Mouse (Mus musculus) cortical plate, adult 2 months (tissue): ENCODE results near the gene Gemin2. TPM values are rescaled to one million over a fixed set of nuclear protein-coding genes. Genes with fewer than 3 reads are reported as not detected.

Source experiments
- H3K27ac ChIP-seq: fragments of 200-500 bp; 2 replicates; pipeline ENCODE4 v1.5.1; 2012; ENCODE audit warnings: low read length, control low read depth, inconsistent platforms; ENCODE audit not compliant: insufficient read depth
- H3K4me1 ChIP-seq: fragments of 200-500 bp; 2 replicates; pipeline ENCODE4 v1.6.1; 2011; ENCODE audit warnings: low read length; ENCODE audit not compliant: control insufficient read depth, insufficient read depth
- H3K4me3 ChIP-seq: fragments of 200-500 bp; 2 replicates; pipeline ENCODE4 v1.5.1; 2011; ENCODE audit warnings: mild to moderate bottlenecking, low read length, control low read depth; ENCODE audit not compliant: insufficient read depth
- CTCF ChIP-seq: fragments of 200-500 bp; IDR thresholded peaks from 2 replicates; pipeline ENCODE4 v1.5.1; 2011; ENCODE audit warnings: mild to moderate bottlenecking, control low read depth, low read length; ENCODE audit not compliant: insufficient read depth; ENCODE audit errors: extremely low read depth
- POLR2A ChIP-seq: fragments of 200-500 bp; IDR thresholded peaks from 2 replicates; pipeline ENCODE4 v1.6.1; 2011; ENCODE audit warnings: mild to moderate bottlenecking, low read length, control low read depth; ENCODE audit not compliant: insufficient read depth; ENCODE audit errors: extremely low read depth
- polyA plus RNA-seq: library from polyadenylated mRNA; depleted of rRNA; stranded (reverse); fragments of >200 nt; gene quantifications from 2 replicates; pipeline ENCODE4 v1.2.3, GENCODE M21; 2012; rRNA removed

Gemin2 gene
- polyA plus RNA-seq, 1 experiment: 10.5 TPM

DNA sequence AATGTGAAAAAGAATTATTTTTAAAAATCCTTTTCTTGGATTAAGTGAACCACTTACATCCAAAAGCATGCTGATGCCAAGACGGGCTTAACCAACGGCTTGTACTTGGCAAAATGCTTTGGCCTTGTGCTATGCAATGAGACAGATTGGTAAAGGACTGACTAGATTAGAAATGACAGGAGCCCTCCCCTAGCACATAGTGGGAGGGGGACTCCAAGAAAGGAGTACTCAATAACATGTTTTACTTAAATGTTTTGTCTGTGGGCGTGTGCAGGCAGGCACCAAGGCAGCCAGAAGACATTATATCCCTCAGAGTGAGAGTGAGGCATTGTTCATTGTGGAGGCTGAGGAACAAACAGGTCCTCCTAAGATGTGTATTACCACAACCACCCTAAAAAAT lies 60.9 kb downstream of the Gemin2 start:
- no peak overlapping the region for H3K4me3 ChIP-seq
- H3K4me1 ChIP-seq: peaks cover 2% of the 10 kb centered on the region; the same call in 1 of the 2 replicates
- no peak overlapping the region for H3K27ac ChIP-seq
- TF ChIP-seq CTCF: no peak
- TF ChIP-seq POLR2A: no peak

- H3K4me3 ChIP-seq: no peak overlapping the region
- no peaks in the 10 kb centered on the region; the same call in 1 of the 2 replicates for H3K4me1 ChIP-seq
- H3K27ac ChIP-seq: no peak overlapping the region
- TF ChIP-seq POLR2A: no peak
- TF ChIP-seq CTCF: no peak
These were observed 63.8 kb downstream of the Gemin2 start for GRCm38 (mm10) chr12:59076996-59077395.

GRCm38 (mm10) chr12:59077883-59078282 lies 64.7 kb downstream of the Gemin2 start:
- Histone ChIP-seq H3K4me3 (no peak overlapping the region), H3K27ac (no peak overlapping the region), H3K4me1 (no peaks in the 10 kb centered on the region)
- TF ChIP-seq CTCF (no peak), POLR2A (no peak)

Other genes starting within 250 kb of the Gemin2 start
- 52.2 and 53.0 TPM in 2 replicates for gene Sec23a, start 1.4 kb upstream of the Gemin2 start, polyA plus RNA-seq
- 158 TPM in 2 replicates for gene Trappc6b, start 48.1 kb downstream of the Gemin2 start, polyA plus RNA-seq
- gene Pnn, start 53.5 kb downstream of the Gemin2 start, polyA plus RNA-seq: 67.1 and 75.0 TPM in 2 replicates
- gene Mia2, start 82.4 kb downstream of the Gemin2 start, polyA plus RNA-seq: 52.2 and 52.6 TPM in 2 replicates
- 45.5 and 49.2 TPM in 2 replicates for gene Fbxo33, start 206.3 kb downstream of the Gemin2 start, polyA plus RNA-seq